Mouse (Mus musculus): ENCODE measurements around the gene Cryba4. TPM values are rescaled to one million over a fixed set of nuclear protein-coding genes. Genes with fewer than 3 reads are reported as not detected.

The Cryba4 gene
- polyA plus RNA-seq, 1 experiment from 2014 or later: 0.69 TPM

Other genes starting within 250 kb of the Cryba4 start
- 0.20 and 0.80 TPM in 2 replicates for gene Crybb1, start 3.3 kb upstream of the Cryba4 start, polyA plus RNA-seq (2016; fragmentation: Nextera tagmentation; extraction: Ambion mirVana)
- gene Tpst2, start 24.2 kb upstream of the Cryba4 start, polyA plus RNA-seq (2016; fragmentation: Nextera tagmentation; extraction: Ambion mirVana): 34.0 and 35.9 TPM in 2 replicates
- 41.3 and 42.5 TPM in 2 replicates for gene Tfip11, start 73.8 kb upstream of the Cryba4 start, polyA plus RNA-seq (2016; fragmentation: Nextera tagmentation; extraction: Ambion mirVana)
- gene Srrd, start 90.5 kb upstream of the Cryba4 start, polyA plus RNA-seq (2016; fragmentation: Nextera tagmentation; extraction: Ambion mirVana): 48.2 and 51.6 TPM in 2 replicates
- gene Hps4, start 90.6 kb upstream of the Cryba4 start, polyA plus RNA-seq (2016; fragmentation: Nextera tagmentation; extraction: Ambion mirVana): 36.1 and 36.9 TPM in 2 replicates
- 0.28 and 0.30 TPM in 2 replicates for gene Gm6583, start 103.5 kb upstream of the Cryba4 start, polyA plus RNA-seq (2016; fragmentation: Nextera tagmentation; extraction: Ambion mirVana)
- 23.7 and 27.3 TPM in 2 replicates for gene Asphd2, start 142.3 kb upstream of the Cryba4 start, polyA plus RNA-seq (2016; fragmentation: Nextera tagmentation; extraction: Ambion mirVana)
- gene Gm6588, start 196.9 kb upstream of the Cryba4 start, polyA plus RNA-seq (2016; fragmentation: Nextera tagmentation; extraction: Ambion mirVana): not detected in 2 replicates